Mouse (Mus musculus): ENCODE measurements around the gene Nab1. TPM values are rescaled to one million over a fixed set of nuclear protein-coding genes. Genes with fewer than 3 reads are reported as not detected.
A peak's percentile ranks its signal among the peaks of the same experiment; 100 is the strongest.

Gene Nab1
- total RNA-seq, 2 experiments from 2014 or later: 21.1 to 21.5 TPM

GRCm38 (mm10) chr1:52470811-52471489 lies 29.5 kb downstream of the Nab1 start:
- DNase-seq: peak in 1 of 2 experiments; percentile 24

GRCm38 (mm10) chr1:52470326-52470725 lies 30.2 kb downstream of the Nab1 start:
- DNase-seq: no peak

DNA sequence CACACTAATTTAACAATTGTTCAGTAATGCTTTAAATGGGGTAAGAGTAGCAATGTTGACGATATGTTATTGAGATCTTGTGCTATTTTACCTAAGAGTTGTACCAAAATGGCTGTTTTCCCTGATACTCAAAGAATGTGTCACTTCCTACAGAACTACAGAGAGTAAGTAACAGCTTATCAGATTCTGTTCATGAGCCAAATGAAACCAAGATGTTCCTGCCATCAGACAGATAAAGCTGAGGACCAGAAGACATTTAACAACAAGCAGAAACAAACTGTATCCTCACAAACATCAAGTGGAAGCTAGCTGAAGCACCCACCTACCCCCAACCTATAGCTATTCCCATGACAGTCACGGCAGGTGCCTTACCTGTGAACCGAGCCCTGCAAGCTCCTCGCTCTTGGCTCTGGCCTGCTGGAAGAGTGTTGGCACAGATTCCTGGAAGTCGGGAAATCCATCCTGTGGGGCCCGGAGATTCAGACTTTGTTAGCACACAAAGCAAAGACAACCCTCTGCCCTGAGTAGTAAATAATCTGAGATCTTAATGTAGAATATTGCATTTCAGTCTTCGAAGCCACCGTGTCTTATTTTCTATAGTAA lies 33.9 kb downstream of the Nab1 start:
- no peak for DNase-seq

DNA sequence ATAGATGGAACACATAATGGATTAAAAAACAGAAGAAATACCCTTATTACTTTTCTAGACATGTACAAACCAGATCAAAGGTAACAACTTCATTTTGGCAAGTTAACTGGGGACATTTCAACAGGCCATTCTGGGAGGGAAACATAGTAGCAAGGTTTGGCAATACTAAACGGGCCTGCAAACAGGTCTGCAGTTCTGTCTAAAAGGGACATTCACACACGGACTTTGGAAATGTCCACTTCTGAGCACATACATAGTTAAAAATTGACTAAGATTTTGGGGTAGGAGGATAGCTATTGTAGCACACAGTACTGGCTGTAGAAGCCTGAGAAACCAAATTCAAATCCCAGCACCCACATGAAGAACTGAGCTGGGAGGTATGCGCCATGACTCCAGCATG lies 34.6 kb downstream of the Nab1 start:
- DNase-seq: no peak

DNA sequence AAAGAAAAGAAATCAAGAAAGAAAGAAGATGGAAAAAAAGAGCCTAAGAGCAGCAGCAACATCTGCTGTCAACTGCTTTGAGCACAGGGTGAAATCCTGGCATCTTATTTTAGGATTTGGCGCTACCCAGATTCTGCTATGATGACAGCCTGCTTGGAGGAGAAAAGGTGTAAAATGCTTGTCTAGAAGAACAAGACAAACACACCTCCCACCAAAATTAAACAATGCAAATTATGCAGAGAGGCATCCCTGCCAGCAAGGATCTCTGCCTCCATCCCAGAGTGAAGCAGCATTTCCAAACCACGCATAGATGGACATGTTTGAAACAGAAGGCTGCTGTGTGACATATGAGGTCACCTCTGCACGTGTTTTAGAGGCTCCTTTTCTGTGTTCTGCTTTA lies 35.2 kb downstream of the Nab1 start:
- no peak for DNase-seq

GRCm38 (mm10) chr1:52463305-52463704 lies 37.2 kb downstream of the Nab1 start:
- no peak for DNase-seq

GRCm38 (mm10) chr1:52456571-52456970 lies 43.9 kb downstream of the Nab1 start:
- peak; percentile 11 to 16 for DNase-seq

GRCm38 (mm10) chr1:52454509-52455001 lies 45.9 kb downstream of the Nab1 start:
- peak; percentile 47 to 59 for DNase-seq

GRCm38 (mm10) chr1:52451360-52451759 lies 49.1 kb downstream of the Nab1 start:
- no peak for DNase-seq

- DNase-seq: no peak
Observed at GRCm38 (mm10) chr1:52435856-52436255, 64.6 kb downstream of the Nab1 start.

DNA sequence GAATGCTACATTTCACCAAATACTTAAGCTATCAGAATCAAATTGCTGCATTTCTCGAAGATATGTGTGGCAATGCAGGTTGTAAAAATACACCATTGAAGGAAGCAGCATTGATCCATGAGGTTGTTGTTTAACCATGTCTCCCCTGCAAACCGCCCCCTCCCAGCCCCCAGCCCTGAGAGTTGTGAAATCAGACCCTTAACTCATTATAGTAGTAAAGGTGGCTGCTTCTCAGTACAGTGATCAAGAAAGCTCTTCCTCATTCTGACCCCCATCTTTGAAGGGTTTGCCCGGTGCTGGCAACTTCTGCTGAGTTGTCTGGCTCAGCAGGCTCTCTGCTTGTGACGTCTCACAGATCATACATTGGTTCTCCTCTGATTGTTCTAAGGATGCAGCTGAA lies 66.4 kb downstream of the Nab1 start:
- DNase-seq: no peak

GRCm38 (mm10) chr1:52431806-52432205 lies 68.7 kb downstream of the Nab1 start:
- no peak for DNase-seq

DNA sequence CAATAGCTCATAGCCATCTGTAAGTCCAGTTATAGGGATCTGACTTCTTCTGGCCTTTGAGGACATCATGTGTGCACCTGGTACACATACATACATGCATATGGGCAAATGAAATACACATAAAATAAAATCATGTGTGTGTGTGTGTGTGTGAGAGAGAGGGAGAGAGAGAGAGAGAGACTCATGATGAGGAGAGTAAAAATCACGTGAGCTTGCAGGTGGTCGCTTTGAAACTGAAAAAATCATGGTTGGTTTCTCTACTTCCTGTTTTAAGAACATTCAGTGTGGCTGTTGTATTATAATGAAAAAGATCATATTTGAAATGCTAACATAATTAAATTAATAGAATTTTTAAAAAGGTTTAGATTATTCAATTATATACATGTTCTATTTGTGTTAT lies 69.9 kb downstream of the Nab1 start:
- DNase-seq: no peak

GRCm38 (mm10) chr1:52430116-52430515 lies 70.4 kb downstream of the Nab1 start:
- no peak for DNase-seq

- no peak for DNase-seq
Observed at GRCm38 (mm10) chr1:52427841-52428464, 72.5 kb downstream of the Nab1 start.

DNA sequence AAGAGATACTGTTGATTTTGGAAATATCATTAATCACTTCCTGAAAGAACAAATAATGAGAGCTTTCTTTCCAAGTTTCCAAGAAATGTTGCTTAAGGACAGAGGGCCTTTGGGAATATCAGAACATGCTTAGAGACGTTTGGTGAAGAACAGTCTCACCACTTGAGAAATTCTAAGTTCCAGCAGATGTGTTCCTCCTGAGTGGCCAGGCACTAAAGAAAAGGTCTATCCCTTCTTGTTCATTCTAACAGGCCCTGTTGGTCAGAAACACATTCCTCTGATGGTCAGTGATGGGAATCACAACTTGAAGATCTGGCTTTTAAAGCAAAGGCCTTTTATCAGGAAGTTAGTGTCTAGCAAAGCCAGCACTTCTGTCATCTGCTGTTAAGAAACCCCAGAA lies 76.6 kb downstream of the Nab1 start:
- DNase-seq: peak; percentile 35 to 42

- no peak for DNase-seq
Observed at GRCm38 (mm10) chr1:52423057-52423456, 77.4 kb downstream of the Nab1 start.

DNA sequence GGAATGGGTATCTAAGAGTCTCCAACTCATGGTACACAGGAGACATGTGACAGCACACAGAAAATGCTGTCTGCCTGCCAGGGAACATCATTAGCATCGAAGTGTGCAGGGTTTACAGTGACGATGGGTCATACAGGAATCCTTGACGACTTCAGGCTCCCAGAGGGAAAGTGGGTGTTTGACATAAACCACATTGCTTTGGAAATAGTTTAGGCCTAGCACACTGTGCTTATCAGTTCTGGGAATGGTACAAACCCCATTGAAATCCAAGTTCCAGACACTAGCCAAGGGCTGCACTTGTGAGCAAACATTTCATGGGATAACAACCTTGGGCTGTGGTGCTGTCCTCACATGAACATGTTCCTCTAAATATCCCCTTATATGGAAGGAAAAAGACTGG lies 78.3 kb downstream of the Nab1 start:
- DNase-seq: peak; percentile 62 to 67

GRCm38 (mm10) chr1:52421623-52422022 lies 78.9 kb downstream of the Nab1 start:
- DNase-seq: no peak

DNA sequence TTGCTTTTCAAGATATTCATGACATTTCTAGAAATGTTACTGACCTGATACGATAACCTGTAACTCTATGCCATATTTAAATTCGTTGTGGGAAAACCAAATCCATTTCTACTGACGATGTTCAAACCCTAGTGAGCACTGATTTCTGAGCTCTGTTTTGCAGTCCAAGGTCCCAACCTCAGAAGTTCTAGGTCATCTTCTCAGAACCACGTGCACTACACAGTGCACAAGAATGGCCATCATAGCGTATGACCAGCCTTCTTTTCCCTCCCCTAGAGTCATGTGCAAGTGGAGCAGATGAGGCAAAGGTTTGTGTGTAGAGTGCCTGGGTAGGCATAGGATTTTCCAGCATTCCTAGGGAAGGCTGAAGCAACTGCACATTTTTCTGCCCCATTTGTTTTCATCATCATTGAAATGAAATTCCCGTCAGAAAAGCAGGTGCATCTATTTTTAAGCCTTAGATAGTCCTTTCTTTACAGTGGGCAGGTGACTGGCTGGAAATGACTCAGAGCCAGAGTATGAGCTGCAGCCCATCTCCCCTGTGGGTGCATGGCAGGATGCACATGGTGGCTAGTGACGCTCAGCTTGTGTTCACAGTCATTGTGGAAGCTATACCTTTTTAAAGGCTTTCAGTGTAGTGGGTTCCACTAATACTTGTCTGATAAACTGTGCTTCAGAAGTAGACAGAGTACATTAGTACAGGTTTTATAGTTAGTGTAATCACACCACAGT lies 81.2 kb downstream of the Nab1 start:
- no peak for DNase-seq
